Mouse (Mus musculus) urinary bladder, postnatal 36 days (tissue): Measurements from ENCODE around the gene Tspan18.

Experiments used
- DNase-seq, 2 experiments: peaks; one replicate each; pipeline ENCODE4 v3.0.0; 2022; ENCODE audit warnings: low spot score in 2 of 2, mixed read lengths in 1 of 2

Gene Tspan18

DNA sequence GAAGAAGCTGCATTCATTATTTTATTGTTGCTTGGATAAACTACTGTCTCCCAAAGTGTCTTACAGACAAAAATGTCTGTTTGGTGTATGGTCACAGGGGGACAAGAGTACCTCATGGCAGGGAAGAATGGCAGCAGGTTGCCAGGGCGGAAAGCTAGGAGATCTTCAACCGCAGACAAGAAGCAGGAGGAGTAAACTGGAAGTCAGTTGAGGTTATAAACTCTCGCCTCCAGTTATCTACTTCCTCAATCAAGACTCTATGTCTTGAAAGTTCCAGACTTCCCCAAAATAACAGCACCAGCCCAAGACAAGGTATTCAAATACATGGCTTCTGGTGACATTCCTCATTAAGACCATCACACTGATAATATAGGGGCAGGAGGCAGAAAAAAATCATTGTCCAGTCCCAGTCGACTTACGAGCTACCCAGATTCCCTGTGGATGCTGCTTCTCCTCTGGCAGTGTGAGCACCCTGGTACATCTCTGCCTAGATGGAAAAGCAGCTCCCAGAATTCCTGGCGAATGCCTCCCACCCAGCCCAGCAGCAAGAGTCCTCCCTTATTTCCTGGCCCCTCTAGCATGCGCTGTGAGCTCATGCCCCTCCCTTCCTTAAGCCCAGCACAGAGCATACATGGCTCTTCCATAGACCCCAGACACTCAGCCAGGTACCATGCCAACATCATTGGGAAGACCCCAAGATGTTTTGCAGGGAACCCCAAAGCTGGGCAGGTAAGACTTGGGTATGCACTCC is 172.2 kb downstream of the Tspan18 start:
- DNase-seq = no peak

DNA sequence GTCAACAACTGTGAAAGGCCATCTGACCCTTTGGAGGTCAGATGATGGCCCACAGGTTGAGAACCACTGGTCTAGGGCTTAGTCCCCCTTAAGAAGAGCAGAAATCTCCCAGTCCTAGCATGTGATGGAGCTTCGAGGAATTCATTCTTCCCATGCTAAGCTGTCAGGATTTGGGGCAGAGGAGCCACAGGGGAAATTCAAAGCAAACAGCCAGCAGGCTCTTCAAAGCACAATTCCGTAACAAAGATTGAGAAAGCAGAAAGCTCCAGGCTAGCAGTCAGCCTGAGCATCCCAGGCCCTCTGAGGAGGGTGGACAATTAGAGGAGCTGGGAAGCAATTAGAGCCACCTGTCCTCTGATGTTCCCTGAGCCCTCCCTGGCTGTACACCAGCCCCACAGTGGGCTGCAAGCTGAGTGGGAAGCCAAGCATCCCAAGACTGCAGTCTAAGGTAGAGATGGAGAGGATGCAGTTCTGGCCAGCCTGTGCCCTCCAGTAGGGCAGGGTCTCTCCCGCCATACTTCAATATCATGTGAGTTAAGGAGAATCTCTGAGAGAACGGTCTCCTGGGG is 173.8 kb downstream of the Tspan18 start:
- DNase-seq = no peak

DNA sequence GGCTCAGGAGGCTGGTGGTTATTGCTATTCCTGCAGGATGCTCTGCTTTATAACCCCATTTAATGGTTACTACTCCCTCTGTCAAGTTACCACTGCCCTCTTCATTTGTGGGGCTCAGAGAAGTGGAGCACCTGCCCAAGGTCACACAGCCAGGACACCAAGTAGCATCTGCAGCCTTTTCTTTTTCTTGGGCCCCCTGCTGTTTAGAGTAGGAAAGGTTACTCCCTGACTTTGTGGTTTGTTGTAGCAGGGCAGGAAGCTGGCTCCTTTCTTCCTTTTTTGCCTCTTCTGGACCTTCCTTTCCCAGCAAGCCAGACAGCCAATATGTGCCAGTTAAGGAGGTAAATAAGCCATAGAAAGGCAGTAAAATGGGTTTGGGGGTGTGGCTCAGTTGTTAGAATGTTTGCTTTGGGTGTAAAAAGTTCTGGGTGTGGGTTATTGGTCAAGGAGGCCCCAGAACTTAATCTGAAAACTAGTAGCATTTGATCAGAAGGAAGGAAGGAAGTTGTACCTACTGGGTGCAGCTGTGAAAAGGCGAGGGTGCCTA is 179.7 kb downstream of the Tspan18 start:
- DNase-seq = no peak

DNA sequence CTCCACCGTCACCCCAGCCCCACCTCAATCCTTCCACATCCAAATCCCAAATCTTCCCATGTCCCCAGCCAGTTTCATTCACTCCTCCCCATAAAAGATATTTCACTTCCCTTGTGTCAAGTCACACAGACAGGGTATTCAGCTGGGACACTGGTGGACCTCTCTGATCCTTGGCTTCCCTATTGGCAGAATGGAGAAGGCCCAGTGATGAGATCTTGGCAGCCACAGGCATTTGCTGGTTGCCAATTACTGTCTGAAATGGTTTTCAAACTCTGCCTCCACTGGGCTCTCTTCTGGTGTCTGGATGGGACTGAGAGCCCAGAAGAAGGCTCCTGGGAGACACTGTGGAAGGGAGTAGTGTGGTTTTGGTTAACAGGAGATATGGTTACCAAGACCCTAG is 180.5 kb downstream of the Tspan18 start:
- DNase-seq = no peak

DNA sequence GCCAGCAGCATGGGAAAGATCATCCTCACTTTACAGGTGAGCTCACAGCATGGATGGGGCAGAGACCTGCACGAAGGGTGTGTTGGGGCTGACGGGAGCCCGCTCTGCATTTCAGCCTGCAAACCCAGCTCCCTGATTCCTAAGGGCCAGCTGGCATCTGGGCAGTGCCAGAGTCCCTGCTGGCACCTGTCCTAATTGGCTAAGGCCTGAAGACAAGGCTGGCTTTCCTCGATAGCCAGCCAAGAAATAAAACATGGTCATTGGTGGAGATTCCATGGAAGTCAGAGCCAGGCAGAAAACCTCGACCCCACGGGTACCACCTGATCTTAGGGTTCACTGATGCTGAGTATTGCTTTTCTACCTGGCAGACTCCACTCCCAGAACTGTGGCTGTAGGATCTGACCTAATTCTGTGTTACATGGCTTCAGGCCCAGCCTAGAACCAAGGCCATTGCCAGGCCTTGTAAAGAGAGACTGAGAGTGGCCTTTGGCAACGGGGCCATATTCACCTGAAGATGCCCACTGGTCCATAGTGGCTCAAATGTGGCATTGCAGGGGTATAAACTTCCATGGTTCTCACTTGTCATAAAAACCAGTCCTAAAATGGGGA is 181.3 kb downstream of the Tspan18 start:
- DNase-seq = no peak

DNA sequence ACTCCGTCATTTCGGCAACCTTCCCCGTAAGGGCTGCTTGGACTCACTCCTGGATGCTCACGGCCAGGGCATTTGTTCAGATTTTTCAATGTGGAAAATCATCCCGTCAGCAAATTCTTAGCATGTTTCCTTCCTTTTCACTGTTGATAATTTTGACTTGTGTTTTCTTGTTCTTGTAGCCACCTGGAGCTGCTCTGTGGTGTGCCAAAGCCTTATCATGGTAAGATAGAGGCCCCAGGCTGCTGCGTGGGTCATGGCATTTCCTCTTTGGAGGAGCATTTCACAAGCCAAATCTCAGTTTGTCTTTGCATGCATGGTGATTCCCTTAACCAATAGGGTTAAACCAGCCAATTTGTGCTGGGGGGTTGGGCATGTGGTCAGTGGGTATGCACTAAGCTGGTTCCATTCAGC is 182.1 kb downstream of the Tspan18 start:
- no peak for DNase-seq
